Mouse (Mus musculus): ENCODE measurements around the gene Prr36. TPM values are rescaled to one million over a fixed set of nuclear protein-coding genes. Genes with fewer than 3 reads are reported as not detected.
A peak's percentile ranks its signal among the peaks of the same experiment; 100 is the strongest.

The Prr36 gene
- polyA plus RNA-seq, 1 experiment, result 7.2 TPM

GRCm38 (mm10) chr8:4167918-4168317 is 49.3 kb downstream of the Prr36 start:
- H3K27me3 ChIP-seq (ENCODE audit: control insufficient read depth, insufficient read depth, low read length, poor library complexity, severe bottlenecking), result no peaks in the 10 kb centered on the region
- no peaks in the 10 kb centered on the region for H3K9me3 ChIP-seq (replicated peaks; ENCODE audit: control insufficient read depth, insufficient read depth, low read length, poor library complexity, severe bottlenecking)
- no peak overlapping the region for H3K4me3 ChIP-seq (ENCODE audit: low read depth, low read length)
- H3K27ac ChIP-seq (ENCODE audit: insufficient read depth, low read length), result no peak overlapping the region
- no peaks in the 10 kb centered on the region for H3K36me3 ChIP-seq (ENCODE audit: control insufficient read depth, insufficient read depth, low read length, poor library complexity, severe bottlenecking)
- no peak for TF ChIP-seq CTCF (IDR thresholded peaks at IDR 0.05; ENCODE audit: low read depth, low read length)
- TF ChIP-seq EP300 (IDR thresholded peaks at IDR 0.05; ENCODE audit: insufficient read depth, low read depth, low read length), result no peak
- no peak for TF ChIP-seq POLR2A (IDR thresholded peaks at IDR 0.05; ENCODE audit: insufficient read depth, low read length)
- no peak overlapping the region for H3K9ac ChIP-seq (ENCODE audit: low read depth, poor library complexity, severe bottlenecking)
- H3K4me1 ChIP-seq (ENCODE audit: control insufficient read depth, insufficient read depth, low read length), result no peaks in the 10 kb centered on the region

DNA sequence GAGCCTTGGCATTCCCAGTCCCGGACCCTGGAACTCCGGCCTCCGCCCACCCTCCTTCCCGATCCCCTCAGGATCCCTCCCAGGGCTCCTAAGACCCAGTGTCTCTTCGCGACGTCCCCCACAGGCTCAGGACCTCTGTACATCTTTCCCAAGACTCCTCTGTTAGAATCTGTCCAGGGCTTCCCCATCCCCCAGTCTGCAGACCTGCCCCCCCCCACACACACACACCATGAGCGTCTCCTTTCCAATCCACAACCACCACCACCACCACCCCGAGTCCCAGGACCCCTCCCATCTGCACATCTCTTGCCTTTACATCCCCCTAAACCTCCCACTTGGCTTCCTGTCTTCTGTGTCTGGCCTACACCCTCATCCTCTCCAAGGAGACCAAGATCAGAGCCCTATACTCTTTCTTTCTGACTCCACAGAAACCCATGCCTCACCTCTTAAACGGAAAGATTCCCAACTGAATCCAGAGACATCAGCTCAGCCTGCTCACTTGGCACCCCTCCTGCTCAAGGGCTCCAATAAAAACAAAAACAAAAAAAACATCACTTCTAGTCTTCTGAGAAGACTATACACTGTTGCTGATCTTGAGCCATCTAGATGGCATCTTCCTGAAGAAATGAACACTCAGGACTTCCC is 50.3 kb downstream of the Prr36 start:
- no peaks in the 10 kb centered on the region for H3K36me3 ChIP-seq (ENCODE audit: control insufficient read depth, insufficient read depth, low read length, poor library complexity, severe bottlenecking)
- no peaks in the 10 kb centered on the region for H3K27me3 ChIP-seq (ENCODE audit: control insufficient read depth, insufficient read depth, low read length, poor library complexity, severe bottlenecking)
- H3K27ac ChIP-seq (ENCODE audit: insufficient read depth, low read length), result no peak overlapping the region
- H3K4me1 ChIP-seq (ENCODE audit: control insufficient read depth, insufficient read depth, low read length), result no peaks in the 10 kb centered on the region
- H3K4me3 ChIP-seq (ENCODE audit: low read depth, low read length), result peak overlapping the region; percentile 80
- H3K9ac ChIP-seq (ENCODE audit: low read depth, poor library complexity, severe bottlenecking), result peak overlapping the region; percentile 77
- TF ChIP-seq EP300 (IDR thresholded peaks at IDR 0.05; ENCODE audit: insufficient read depth, low read depth, low read length) (no peak), CTCF (IDR thresholded peaks at IDR 0.05; ENCODE audit: low read depth, low read length) (no peak), POLR2A (IDR thresholded peaks at IDR 0.05; ENCODE audit: insufficient read depth, low read length) (no peak)
- no peaks in the 10 kb centered on the region for H3K9me3 ChIP-seq (replicated peaks; ENCODE audit: control insufficient read depth, insufficient read depth, low read length, poor library complexity, severe bottlenecking)

GRCm38 (mm10) chr8:4165852-4166751 is 51.2 kb downstream of the Prr36 start, which contains the start of gene Evi5l:
TSS of gene Evi5l (plus strand) at chr8:4166567.
- no peak within 1 kb of the TSS for H3K27ac ChIP-seq (ENCODE audit: insufficient read depth, low read length)
- H3K9me3 ChIP-seq (replicated peaks; ENCODE audit: control insufficient read depth, insufficient read depth, low read length, poor library complexity, severe bottlenecking), result no peaks in the 10 kb centered on the region
- H3K36me3 ChIP-seq (ENCODE audit: control insufficient read depth, insufficient read depth, low read length, poor library complexity, severe bottlenecking), result no peaks in the 10 kb centered on the region
- peak within 1 kb of the TSS; percentile 80 for H3K4me3 ChIP-seq (ENCODE audit: low read depth, low read length)
- no peaks in the 10 kb centered on the region for H3K4me1 ChIP-seq (ENCODE audit: control insufficient read depth, insufficient read depth, low read length)
- TF ChIP-seq POLR2A (IDR thresholded peaks at IDR 0.05; ENCODE audit: insufficient read depth, low read length) (peak; percentile 44), EP300 (IDR thresholded peaks at IDR 0.05; ENCODE audit: insufficient read depth, low read depth, low read length) (no peak)
- peak within 1 kb of the TSS; percentile 77 for H3K9ac ChIP-seq (ENCODE audit: low read depth, poor library complexity, severe bottlenecking)
- H3K27me3 ChIP-seq (ENCODE audit: control insufficient read depth, insufficient read depth, low read length, poor library complexity, severe bottlenecking), result no peaks in the 10 kb centered on the region

DNA sequence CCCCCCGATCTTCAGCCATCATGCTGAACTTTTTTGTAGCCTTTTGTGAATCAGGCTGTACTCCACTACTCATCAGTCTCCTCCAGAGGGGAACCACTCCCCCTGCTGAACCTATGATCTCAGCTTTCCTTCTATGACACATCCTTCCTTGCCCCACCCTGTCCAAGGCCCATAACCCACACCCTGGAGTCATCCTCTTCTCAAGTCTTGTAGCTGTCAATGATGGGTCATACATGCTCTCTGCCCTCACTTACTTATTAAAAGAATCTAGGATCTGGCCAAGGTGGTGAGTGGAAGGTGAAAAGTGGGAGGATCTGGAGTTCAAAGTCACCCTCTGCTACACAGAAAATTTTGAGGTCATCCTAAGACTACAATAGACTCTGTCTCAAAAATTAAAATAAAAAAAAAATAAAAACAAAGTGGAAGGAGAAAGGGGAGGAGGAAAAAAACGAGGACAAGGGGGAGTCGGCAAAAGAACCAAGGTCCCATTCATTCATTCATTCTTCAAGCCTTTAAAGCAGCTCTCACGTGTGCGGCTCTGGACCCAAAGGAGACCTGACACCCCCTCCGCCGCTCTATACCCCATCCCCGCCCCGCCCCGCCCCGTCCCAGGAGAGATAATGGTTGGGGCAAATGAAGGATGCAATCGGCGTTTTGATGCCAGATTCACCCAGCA is 51.9 kb downstream of the Prr36 start:
- no peaks in the 10 kb centered on the region for H3K36me3 ChIP-seq (ENCODE audit: control insufficient read depth, insufficient read depth, low read length, poor library complexity, severe bottlenecking)
- no peaks in the 10 kb centered on the region for H3K27me3 ChIP-seq (ENCODE audit: control insufficient read depth, insufficient read depth, low read length, poor library complexity, severe bottlenecking)
- peak overlapping the region; percentile 32 for H3K9ac ChIP-seq (ENCODE audit: low read depth, poor library complexity, severe bottlenecking)
- no peaks in the 10 kb centered on the region for H3K4me1 ChIP-seq (ENCODE audit: control insufficient read depth, insufficient read depth, low read length)
- TF ChIP-seq POLR2A (IDR thresholded peaks at IDR 0.05; ENCODE audit: insufficient read depth, low read length), result no peak
- TF ChIP-seq CTCF (IDR thresholded peaks at IDR 0.05; ENCODE audit: low read depth, low read length), result no peak
- no peak for TF ChIP-seq EP300 (IDR thresholded peaks at IDR 0.05; ENCODE audit: insufficient read depth, low read depth, low read length)
- H3K9me3 ChIP-seq (replicated peaks; ENCODE audit: control insufficient read depth, insufficient read depth, low read length, poor library complexity, severe bottlenecking), result no peaks in the 10 kb centered on the region
- peak overlapping the region; percentile 65 for H3K4me3 ChIP-seq (ENCODE audit: low read depth, low read length)
- H3K27ac ChIP-seq (ENCODE audit: insufficient read depth, low read length), result no peak overlapping the region

DNA sequence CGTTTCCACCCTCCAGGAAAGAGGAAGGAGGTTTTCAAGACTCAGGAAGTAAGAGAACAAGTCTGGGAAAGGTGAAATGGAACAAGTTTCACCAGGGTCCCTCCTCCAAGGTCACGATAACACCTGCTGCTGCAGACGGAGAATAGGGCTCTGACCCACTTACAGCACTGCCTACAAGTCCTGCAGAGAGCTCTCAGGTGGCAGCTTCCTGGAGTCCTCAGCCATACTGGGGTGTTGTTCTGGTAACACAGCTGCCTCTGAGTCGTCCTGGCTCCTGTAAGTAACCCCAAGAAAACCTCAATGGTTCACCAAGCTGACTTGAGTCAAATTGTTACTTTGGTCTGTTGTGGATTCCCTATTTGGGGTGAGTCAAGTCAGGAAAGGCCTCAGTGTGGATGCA is 54.5 kb downstream of the Prr36 start:
- H3K36me3 ChIP-seq (ENCODE audit: control insufficient read depth, insufficient read depth, low read length, poor library complexity, severe bottlenecking), result no peaks in the 10 kb centered on the region
- H3K27me3 ChIP-seq (ENCODE audit: control insufficient read depth, insufficient read depth, low read length, poor library complexity, severe bottlenecking), result no peaks in the 10 kb centered on the region
- H3K9ac ChIP-seq (ENCODE audit: low read depth, poor library complexity, severe bottlenecking), result no peak overlapping the region
- no peaks in the 10 kb centered on the region for H3K4me1 ChIP-seq (ENCODE audit: control insufficient read depth, insufficient read depth, low read length)
- no peak overlapping the region for H3K27ac ChIP-seq (ENCODE audit: insufficient read depth, low read length)
- H3K4me3 ChIP-seq (ENCODE audit: low read depth, low read length), result no peak overlapping the region
- no peak for TF ChIP-seq POLR2A (IDR thresholded peaks at IDR 0.05; ENCODE audit: insufficient read depth, low read length)
- TF ChIP-seq CTCF (IDR thresholded peaks at IDR 0.05; ENCODE audit: low read depth, low read length), result no peak
- no peak for TF ChIP-seq EP300 (IDR thresholded peaks at IDR 0.05; ENCODE audit: insufficient read depth, low read depth, low read length)
- no peaks in the 10 kb centered on the region for H3K9me3 ChIP-seq (replicated peaks; ENCODE audit: control insufficient read depth, insufficient read depth, low read length, poor library complexity, severe bottlenecking)

Other genes starting within 250 kb of the Prr36 start
- gene Cd209f, start 111.6 kb downstream of the Prr36 start, polyA plus RNA-seq (2011; ENCODE audit: insufficient read depth, insufficient read length, low read depth, missing spikeins), result not detected in 2 replicates
- not detected in 2 replicates for gene Cd209g, start 83.4 kb downstream of the Prr36 start, polyA plus RNA-seq (2011; ENCODE audit: insufficient read depth, insufficient read length, low read depth, missing spikeins)
- gene Evi5l, start 50.9 kb downstream of the Prr36 start, polyA plus RNA-seq (2011; ENCODE audit: insufficient read depth, insufficient read length, low read depth, missing spikeins), result 4.1 and 5.7 TPM in 2 replicates
- 1.0 and 1.4 TPM in 2 replicates for gene Lrrc8e, start 9.4 kb upstream of the Prr36 start, polyA plus RNA-seq (2011; ENCODE audit: insufficient read depth, insufficient read length, low read depth, missing spikeins)
- 56.9 and 62.1 TPM in 2 replicates for gene Map2k7, start 21.3 kb upstream of the Prr36 start, polyA plus RNA-seq (2011; ENCODE audit: insufficient read depth, insufficient read length, low read depth, missing spikeins)
- 0.33 and 1.2 TPM in 2 replicates for gene Gm49320, start 21.4 kb upstream of the Prr36 start, polyA plus RNA-seq (2011; ENCODE audit: insufficient read depth, insufficient read length, low read depth, missing spikeins)
- gene Tgfbr3l, start 30.8 kb upstream of the Prr36 start, polyA plus RNA-seq (2011; ENCODE audit: insufficient read depth, insufficient read length, low read depth, missing spikeins), result 4.2 and 5.6 TPM in 2 replicates
- gene Snapc2, start 35.6 kb upstream of the Prr36 start, polyA plus RNA-seq (2011; ENCODE audit: insufficient read depth, insufficient read length, low read depth, missing spikeins), result 26.8 and 29.0 TPM in 2 replicates
- gene Ctxn1, start 41.8 kb upstream of the Prr36 start, polyA plus RNA-seq (2011; ENCODE audit: insufficient read depth, insufficient read length, low read depth, missing spikeins), result 21.6 and 25.0 TPM in 2 replicates
- 99.1 and 103 TPM in 2 replicates for gene Timm44, start 58.5 kb upstream of the Prr36 start, polyA plus RNA-seq (2011; ENCODE audit: insufficient read depth, insufficient read length, low read depth, missing spikeins)
- 35.1 and 40.2 TPM in 2 replicates for gene Ccl25, start 107.8 kb upstream of the Prr36 start, polyA plus RNA-seq (2011; ENCODE audit: insufficient read depth, insufficient read length, low read depth, missing spikeins)
- 118 and 123 TPM in 2 replicates for gene Elavl1, start 108.0 kb upstream of the Prr36 start, polyA plus RNA-seq (2011; ENCODE audit: insufficient read depth, insufficient read length, low read depth, missing spikeins)